Mouse (Mus musculus): ENCODE data around the gene Uggt2.
A peak's percentile ranks its signal among the peaks of the same experiment; 100 is the strongest.

The Uggt2 gene

DNA sequence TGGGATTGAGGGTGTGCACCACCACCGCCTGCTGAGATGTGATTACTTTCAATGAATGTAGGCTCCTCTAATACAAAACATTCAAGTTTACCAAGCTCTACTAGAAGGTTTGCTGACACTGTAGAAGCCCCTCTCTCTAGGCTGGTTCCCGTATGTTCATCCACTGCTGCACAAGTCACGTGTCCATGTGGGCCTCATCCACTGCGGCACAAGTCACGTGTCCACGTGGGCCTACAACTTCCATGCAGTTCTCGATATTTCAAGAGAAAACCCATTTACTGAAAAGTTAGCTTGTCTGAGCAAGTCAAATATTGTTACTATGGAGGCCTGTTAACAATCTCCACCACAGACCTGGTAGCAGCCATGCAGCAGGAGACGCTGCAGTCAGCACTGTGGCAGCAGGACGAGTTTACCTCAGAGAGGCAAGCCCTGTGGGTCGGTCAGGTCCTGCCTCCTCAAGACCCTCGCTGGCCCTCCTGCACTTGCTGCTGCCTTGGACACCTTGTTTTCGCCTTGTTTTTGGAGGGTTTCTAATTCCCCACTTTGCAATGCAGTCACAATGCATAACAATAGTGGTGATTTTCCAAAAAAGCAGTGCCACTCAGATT is 62.0 kb downstream of the Uggt2 start:
- DNase-seq (ENCODE audit: low read depth) = no peak

GRCm38 (mm10) chr14:119027675-119028253 is 71.5 kb downstream of the Uggt2 start:
- no peak for DNase-seq (ENCODE audit: low read depth)

- DNase-seq (ENCODE audit: low read depth) = peak; percentile 85
Measured at GRCm38 (mm10) chr14:119027130-119027529, 72.1 kb downstream of the Uggt2 start.

- DNase-seq (ENCODE audit: low read depth) = peak; percentile 62
Measured at GRCm38 (mm10) chr14:119025889-119026288, 73.3 kb downstream of the Uggt2 start.

DNA sequence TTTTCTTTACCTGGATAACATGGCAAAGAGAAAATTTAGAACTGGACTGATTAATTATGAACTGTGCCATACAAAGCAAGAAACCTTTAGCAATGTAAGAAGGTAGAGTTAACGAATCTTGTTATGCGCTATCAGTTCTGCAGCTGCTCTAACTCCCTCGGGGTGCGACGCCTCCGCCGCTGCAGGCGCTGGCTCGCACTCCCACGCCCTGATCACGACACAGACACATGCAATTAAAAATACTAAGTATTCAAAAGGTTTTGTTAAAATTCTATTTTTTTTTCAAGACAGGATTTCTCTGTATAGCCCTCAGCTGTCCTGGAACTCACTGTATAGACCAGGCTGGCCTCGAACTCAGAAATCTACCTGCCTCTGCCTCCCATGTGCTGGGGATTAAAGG is 85.7 kb downstream of the Uggt2 start:
- DNase-seq (ENCODE audit: low read depth) = no peak

DNA sequence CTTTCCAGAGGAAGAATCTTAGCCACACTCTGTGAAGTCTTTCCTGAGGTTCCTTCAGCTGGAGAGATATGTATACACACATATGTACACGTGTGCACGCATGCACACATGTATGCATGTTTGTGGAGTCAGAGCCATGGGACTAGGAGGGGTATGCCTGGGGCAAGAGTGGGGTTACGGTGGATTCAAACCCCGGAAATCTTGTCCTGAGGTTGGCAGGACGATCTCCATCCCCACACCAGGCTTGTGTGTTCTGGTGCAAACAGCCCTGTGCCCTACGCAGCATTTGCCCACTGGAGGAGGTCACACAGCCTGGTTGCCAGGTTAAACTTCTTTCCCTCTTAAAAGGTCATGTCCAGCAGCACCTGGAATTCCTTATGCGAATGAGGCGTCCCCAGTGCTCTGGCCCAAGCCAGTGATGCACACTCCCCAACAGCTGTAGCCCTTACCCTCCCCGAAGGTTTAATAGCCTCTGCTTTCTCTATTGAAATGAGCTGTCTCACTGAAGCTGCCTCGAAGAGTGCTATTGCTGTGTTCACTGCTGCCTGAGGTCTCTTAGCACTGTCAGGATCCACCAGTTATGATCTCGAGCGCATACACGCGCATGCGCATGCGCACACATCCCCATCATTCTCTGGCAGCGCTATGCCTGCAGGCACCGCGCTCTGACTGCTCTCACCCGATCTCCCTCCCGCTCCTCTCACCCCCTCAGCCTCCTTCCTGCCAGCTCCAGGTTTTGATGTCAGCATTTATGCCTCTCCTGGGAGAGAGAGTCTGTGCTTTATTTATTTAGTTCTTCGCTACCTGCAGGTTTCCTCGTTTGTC is 86.4 kb downstream of the Uggt2 start:
- DNase-seq (ENCODE audit: low read depth) = peak; percentile 45

DNA sequence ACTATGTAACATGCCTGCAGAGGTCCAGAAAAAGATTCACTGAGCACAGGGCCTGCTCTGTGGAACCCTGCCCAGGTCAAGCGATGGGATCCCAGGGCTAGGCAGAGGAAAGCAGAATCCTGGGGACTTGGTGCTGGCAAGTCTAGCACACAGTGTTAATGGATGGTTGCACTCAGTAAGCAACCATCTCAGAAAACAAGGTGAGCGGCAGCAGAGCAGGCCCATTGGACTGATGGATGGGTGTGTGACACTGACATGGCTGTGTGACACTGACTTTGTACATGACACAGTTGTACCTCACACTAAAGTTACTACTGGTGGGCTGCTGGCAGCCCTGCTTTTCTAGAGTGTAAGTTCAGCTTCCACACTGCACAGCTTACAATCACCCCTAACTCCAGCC is 89.7 kb downstream of the Uggt2 start:
- DNase-seq (ENCODE audit: low read depth) = no peak

DNA sequence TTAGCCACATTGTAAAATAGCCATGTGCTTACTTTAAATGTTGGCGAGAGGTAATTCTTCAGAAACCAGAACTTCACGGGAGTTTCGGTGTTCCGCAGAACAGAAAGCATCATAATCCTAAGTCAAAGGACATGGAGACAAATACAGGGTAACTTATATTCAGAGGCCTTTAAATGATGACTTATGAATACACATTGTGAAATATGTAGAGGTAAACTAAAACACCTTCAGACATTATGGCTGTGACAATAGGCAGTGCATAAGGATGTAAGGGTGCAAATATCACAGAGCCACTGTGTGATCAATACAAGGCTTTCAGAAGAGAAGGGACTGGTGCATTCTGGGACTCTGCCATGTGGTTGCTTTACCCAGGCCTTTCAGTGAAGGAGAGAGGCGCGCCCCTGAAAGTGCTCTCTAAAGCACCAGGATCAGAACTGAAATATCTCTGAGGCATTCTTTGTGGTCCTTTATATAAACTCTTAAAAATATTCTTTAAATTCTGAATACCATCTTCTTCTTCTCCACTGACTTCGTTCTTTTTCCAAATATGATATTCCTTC is 91.1 kb downstream of the Uggt2 start:
- DNase-seq (ENCODE audit: low read depth) = no peak

DNA sequence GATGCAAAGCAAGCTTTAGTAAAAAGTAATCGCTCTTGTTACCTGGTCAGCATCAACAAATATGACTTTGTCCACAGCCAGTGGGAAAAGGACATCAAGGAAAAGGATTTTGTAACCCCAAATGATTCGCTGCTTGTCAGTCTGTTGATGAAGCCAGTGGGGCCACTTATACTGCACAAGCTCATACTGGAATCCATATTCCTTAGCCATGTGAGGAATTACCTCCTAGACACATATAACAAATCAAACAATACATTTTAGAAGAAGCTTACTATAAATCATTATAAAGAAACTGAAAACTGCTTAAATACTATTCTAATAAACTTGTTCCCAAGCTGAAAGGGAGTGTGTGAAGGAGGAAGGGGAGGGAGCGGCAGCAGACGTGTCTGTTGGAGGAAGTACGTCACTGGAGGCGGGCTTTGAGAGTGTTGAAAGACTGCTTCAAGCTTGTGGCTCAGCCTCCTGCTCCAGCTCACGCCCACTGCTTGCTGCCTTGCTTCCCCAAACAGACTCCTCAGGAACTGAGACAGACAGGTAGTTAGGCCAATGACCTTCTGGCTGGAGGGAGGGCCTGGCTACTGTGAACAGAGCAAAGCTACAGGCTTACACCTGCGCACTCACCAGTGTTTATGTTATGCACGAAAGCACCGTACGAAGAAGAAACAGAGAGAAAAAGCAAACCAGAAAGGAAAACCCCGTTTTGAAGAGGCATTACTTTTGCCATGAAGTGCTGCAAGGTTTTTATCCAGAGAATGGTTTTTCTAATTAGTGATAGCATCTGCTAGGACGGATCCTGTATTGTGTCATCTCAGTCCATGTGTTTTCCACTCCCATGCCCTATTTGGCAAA is 91.9 kb downstream of the Uggt2 start:
- peak; percentile 99 for DNase-seq (ENCODE audit: low read depth)

GRCm38 (mm10) chr14:119006441-119007102 is 92.7 kb downstream of the Uggt2 start:
- no peak for DNase-seq (ENCODE audit: low read depth)

DNA sequence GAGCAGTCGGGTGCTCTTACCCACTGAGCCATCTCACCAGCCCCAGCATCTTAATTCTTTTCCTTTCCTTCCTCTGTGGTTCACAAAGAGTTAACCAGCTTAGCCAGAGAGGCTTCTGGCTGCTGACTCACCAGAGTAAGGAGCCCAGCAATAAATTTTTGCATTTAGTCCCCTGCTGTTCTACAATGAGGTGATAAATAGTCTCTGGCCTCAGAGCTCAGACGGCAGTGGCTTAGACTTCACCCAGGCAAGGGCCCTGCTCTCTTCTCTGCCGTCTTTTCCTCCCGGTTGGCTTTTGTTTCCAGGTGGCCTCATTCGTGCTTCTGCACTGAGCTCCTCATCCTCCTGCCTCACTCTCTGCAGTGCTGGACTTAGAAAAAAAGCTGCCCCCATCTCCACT is 93.4 kb downstream of the Uggt2 start:
- peak; percentile 21 for DNase-seq (ENCODE audit: low read depth)

GRCm38 (mm10) chr14:119003320-119003719 is 95.9 kb downstream of the Uggt2 start:
- DNase-seq (ENCODE audit: low read depth) = peak; percentile 69

DNA sequence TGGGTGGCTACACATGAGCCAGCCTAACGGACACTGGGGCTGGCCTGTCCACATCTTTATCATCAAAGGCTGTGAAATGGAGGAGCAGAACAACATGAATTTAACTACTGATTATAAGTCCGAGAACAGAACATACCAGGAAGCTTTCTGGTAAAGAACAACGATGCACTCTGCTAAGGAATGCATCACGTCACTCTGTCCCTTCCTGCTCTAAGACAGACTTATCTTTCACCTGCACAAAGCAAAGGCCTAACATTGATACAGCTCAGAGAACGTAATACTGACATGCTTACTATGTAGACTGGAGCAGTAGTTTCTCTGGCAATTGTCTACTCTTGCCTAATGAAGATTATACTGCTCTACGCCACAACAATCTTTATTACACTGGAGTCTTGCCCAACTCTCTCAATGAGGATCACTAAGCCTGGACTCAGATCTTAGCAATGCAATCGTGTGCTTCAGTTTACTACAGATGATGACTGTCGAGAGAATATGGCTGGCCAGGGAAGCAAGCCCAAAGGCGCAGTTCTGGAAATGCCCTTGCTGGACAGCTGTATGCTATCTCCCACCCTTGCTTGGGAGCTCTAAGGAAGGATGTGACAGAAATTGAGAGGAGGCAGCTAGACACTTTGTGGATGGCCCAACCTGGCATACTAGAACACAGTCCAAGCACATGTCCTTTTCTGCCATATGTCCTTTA is 103.9 kb downstream of the Uggt2 start:
- DNase-seq (ENCODE audit: low read depth) = no peak

GRCm38 (mm10) chr14:118987523-118988496 is 111.4 kb downstream of the Uggt2 start:
- no peak for DNase-seq (ENCODE audit: low read depth)

- DNase-seq (ENCODE audit: low read depth) = peak; percentile 89
Measured at GRCm38 (mm10) chr14:118986653-118987522, 112.3 kb downstream of the Uggt2 start.

GRCm38 (mm10) chr14:118984161-118984560 is 115.1 kb downstream of the Uggt2 start:
- no peak for DNase-seq (ENCODE audit: low read depth)

GRCm38 (mm10) chr14:118983396-118983795 is 115.8 kb downstream of the Uggt2 start:
- no peak for DNase-seq (ENCODE audit: low read depth)

GRCm38 (mm10) chr14:118982429-118983045 is 116.7 kb downstream of the Uggt2 start:
- DNase-seq (ENCODE audit: low read depth) = peak; percentile 77
